Mouse (Mus musculus) ES-Bruce4 (cell line): ENCODE measurements at regions not wholly inside any gene's neighbourhood (a gene's known extent, or its start where the extent isn't known, plus 50 kb on each side); places are given as distances from the start of the nearest gene placed in this dataset.

ENCODE experiments used
- CTCF ChIP-seq: IDR thresholded peaks from one replicate; pipeline ENCODE4 v1.8.1; 2011; ENCODE audit warnings: low read depth, low read length
- EP300 ChIP-seq: IDR thresholded peaks from 2 replicates; pipeline ENCODE4 v1.6.1; 2011; ENCODE audit warnings: low read depth, low read length; ENCODE audit not compliant: insufficient read depth
- POLR2A ChIP-seq: IDR thresholded peaks from one replicate; pipeline ENCODE4 v1.8.1; 2011; ENCODE audit warnings: low read length; ENCODE audit not compliant: insufficient read depth

GRCm38 (mm10) chr14:76302322-76302991, 112.3 kb upstream of the Tsc22d1 start:
- TF ChIP-seq CTCF: no peak
- no peak for TF ChIP-seq EP300
- TF ChIP-seq POLR2A: no peak
